Mouse (Mus musculus) forebrain, postnatal 0 days (tissue): ENCODE results near the gene Acsl6. TPM values are rescaled to one million over a fixed set of nuclear protein-coding genes. Genes with fewer than 3 reads are reported as not detected.
A peak's percentile ranks its signal among the peaks of the same experiment; 100 is the strongest.

Source experiments
- ATAC-seq: fragments of 200-750 bp; cut with Nextera tagmentation; 2 replicates; pipeline ENCODE4 v1.8.0; 2017; ENCODE audit warnings: mild to moderate bottlenecking, moderate library complexity
- DNase-seq: peaks from one replicate; pipeline ENCODE4 v3.0.0-alpha.2; 2015
- H3K27ac ChIP-seq: fragments of 300-500 bp; sonication (generic); 2 replicates; pipeline ENCODE4 v1.5.1; 2014; ENCODE audit warnings: low read depth, mild to moderate bottlenecking, antibody characterized with exemption, low read length, moderate library complexity, mixed read lengths
- H3K27me3 ChIP-seq: fragments of 300-500 bp; sonication (generic); 2 replicates; pipeline ENCODE4 v1.6.1; 2014; ENCODE audit warnings: mild to moderate bottlenecking, low read length, mixed read lengths; ENCODE audit not compliant: insufficient read depth
- H3K36me3 ChIP-seq: fragments of 300-500 bp; sonication (generic); 2 replicates; pipeline ENCODE4 v1.6.1; 2014; ENCODE audit warnings: mild to moderate bottlenecking, moderate library complexity; ENCODE audit not compliant: insufficient read depth
- H3K4me1 ChIP-seq: fragments of 300-500 bp; sonication (generic); 2 replicates; pipeline ENCODE4 v1.6.1; 2014; ENCODE audit warnings: antibody characterized with exemption; ENCODE audit not compliant: insufficient read depth
- H3K4me2 ChIP-seq: fragments of 300-500 bp; sonication (generic); 2 replicates; pipeline ENCODE4 v1.6.1; 2014; ENCODE audit warnings: low read depth, mild to moderate bottlenecking, moderate library complexity
- H3K4me3 ChIP-seq: fragments of 300-500 bp; sonication (generic); 2 replicates; pipeline ENCODE4 v1.5.1; 2014; ENCODE audit warnings: low read depth, low read length, mixed read lengths
- H3K9ac ChIP-seq: fragments of 300-500 bp; sonication (generic); 2 replicates; pipeline ENCODE4 v1.6.1; 2014; ENCODE audit warnings: mild to moderate bottlenecking
- H3K9me3 ChIP-seq: fragments of 300-500 bp; sonication (generic); 2 replicates; pipeline ENCODE4 v1.6.1; 2016; ENCODE audit warnings: low read length
- CTCF ChIP-seq: sonication (generic); IDR thresholded peaks from 2 replicates; pipeline ENCODE4 v1.5.1; 2016; ENCODE audit warnings: antibody characterized with exemption, control low read depth, low read depth
- WGBS: fragments of 180-500 bp; shearing (Covaris S2); extraction: QIAGEN DNeasy Blood & Tissue Kit; methylation state at CpG from one replicate; pipeline ENCODE4 v1.1.7; 2014; 5-methylcytosine and 5-hydroxymethylcytosine counted together
- polyA plus RNA-seq: library from polyadenylated mRNA; unstranded; fragments of >200 nt; fragmentation: Nextera tagmentation; extraction: Ambion mirVana; gene quantifications from 2 replicates; pipeline ENCODE4 v1.2.1, GENCODE M21; 2015
- total RNA-seq: library from RNA; depleted of rRNA; stranded (reverse); fragments of >200 nt; gene quantifications from 2 replicates; pipeline ENCODE4 v1.2.3, GENCODE M21; 2014

The Acsl6 gene
- total and polyA plus RNA-seq, 2 experiments from 2014 or later = 48.5 to 57.7 TPM

- H3K9me3 ChIP-seq = no peaks in the 10 kb centered on the region
- WGBS = 56% methylated on average over 3 of the region's 3 CpGs
- no peaks in the 10 kb centered on the region for H3K27me3 ChIP-seq
- TF ChIP-seq CTCF = no peak
- H3K4me2 ChIP-seq = peak overlapping the region; percentile 74
- peak overlapping the region; percentile 72 for H3K4me3 ChIP-seq
- ATAC-seq (no peak), DNase-seq (no peak)
- no peaks in the 10 kb centered on the region for H3K36me3 ChIP-seq
- no peak overlapping the region for H3K27ac ChIP-seq
- H3K4me1 ChIP-seq = peaks cover 13% of the 10 kb centered on the region
- H3K9ac ChIP-seq = peak overlapping the region; percentile 31; the same call in 1 of the 2 replicates
These were observed 1.7 kb downstream of the Acsl6 start for GRCm38 (mm10) chr11:54305331-54305730.

- Histone ChIP-seq H3K27me3 (no peaks in the 10 kb centered on the region), H3K4me2 (no peak overlapping the region), H3K9ac (no peak overlapping the region), H3K27ac (no peak overlapping the region), H3K4me3 (no peak overlapping the region), H3K9me3 (no peaks in the 10 kb centered on the region), H3K36me3 (no peaks in the 10 kb centered on the region), H3K4me1 (peaks cover 13% of the 10 kb centered on the region)
- DNase-seq (peak; percentile 65), ATAC-seq (no peak)
- peak; percentile 74 for TF ChIP-seq CTCF
- 73% methylated on average over 7 of the region's 7 CpGs for WGBS
These were observed 3.7 kb downstream of the Acsl6 start for GRCm38 (mm10) chr11:54307139-54307816.

- peaks cover 6% of the 10 kb centered on the region for H3K4me1 ChIP-seq
- H3K9ac ChIP-seq = no peak overlapping the region
- WGBS = 71% methylated on average over 2 of the region's 2 CpGs
- no peaks in the 10 kb centered on the region for H3K36me3 ChIP-seq
- no peak overlapping the region for H3K27ac ChIP-seq
- DNase-seq = no peak
- no peak for TF ChIP-seq CTCF
- H3K4me2 ChIP-seq = no peak overlapping the region
- no peaks in the 10 kb centered on the region for H3K27me3 ChIP-seq
- no peak for ATAC-seq
- H3K4me3 ChIP-seq = no peak overlapping the region
- no peaks in the 10 kb centered on the region for H3K9me3 ChIP-seq
These were observed 7.0 kb downstream of the Acsl6 start for GRCm38 (mm10) chr11:54310588-54310987.

GRCm38 (mm10) chr11:54312021-54312420 is 8.4 kb downstream of the Acsl6 start:
- Histone ChIP-seq H3K4me2 (no peak overlapping the region), H3K27me3 (no peaks in the 10 kb centered on the region), H3K9ac (no peak overlapping the region), H3K27ac (peak overlapping the region; percentile 67; the same call in 1 of the 2 replicates), H3K4me1 (no peaks in the 10 kb centered on the region; the same call in 1 of the 2 replicates), H3K4me3 (no peak overlapping the region), H3K36me3 (no peaks in the 10 kb centered on the region), H3K9me3 (no peaks in the 10 kb centered on the region)
- TF ChIP-seq CTCF = no peak
- DNase-seq = peak; percentile 39
- WGBS = 9% methylated on average over 5 of the region's 5 CpGs
- peak; percentile 83 for ATAC-seq

- no peaks in the 10 kb centered on the region for H3K36me3 ChIP-seq
- H3K27me3 ChIP-seq = no peaks in the 10 kb centered on the region
- no peak overlapping the region for H3K9ac ChIP-seq
- TF ChIP-seq CTCF = no peak
- DNase-seq = no peak
- no peak for ATAC-seq
- no peak overlapping the region for H3K4me2 ChIP-seq
- H3K27ac ChIP-seq = no peak overlapping the region
- no peak overlapping the region for H3K4me3 ChIP-seq
- H3K4me1 ChIP-seq = no peaks in the 10 kb centered on the region; the same call in 1 of the 2 replicates
- 11% methylated on average over 1 of the region's 1 CpGs for WGBS
- no peaks in the 10 kb centered on the region for H3K9me3 ChIP-seq
These were observed 9.0 kb downstream of the Acsl6 start for GRCm38 (mm10) chr11:54312603-54313002.

GRCm38 (mm10) chr11:54313391-54314360 is 10.1 kb downstream of the Acsl6 start:
- DNase-seq (no peak), ATAC-seq (no peak)
- Histone ChIP-seq H3K4me2 (no peak overlapping the region), H3K4me1 (no peaks in the 10 kb centered on the region; the same call in 1 of the 2 replicates), H3K9me3 (no peaks in the 10 kb centered on the region), H3K27ac (no peak overlapping the region), H3K36me3 (no peaks in the 10 kb centered on the region), H3K4me3 (no peak overlapping the region), H3K27me3 (no peaks in the 10 kb centered on the region), H3K9ac (no peak overlapping the region)
- WGBS = 74% methylated on average over 7 of the region's 7 CpGs
- TF ChIP-seq CTCF = no peak

GRCm38 (mm10) chr11:54314740-54315139 is 11.1 kb downstream of the Acsl6 start:
- DNase-seq (no peak), ATAC-seq (peak; percentile 74)
- Histone ChIP-seq H3K36me3 (no peaks in the 10 kb centered on the region), H3K4me3 (no peak overlapping the region), H3K4me2 (no peak overlapping the region), H3K27ac (no peak overlapping the region), H3K4me1 (no peaks in the 10 kb centered on the region; the same call in 1 of the 2 replicates), H3K9me3 (no peaks in the 10 kb centered on the region), H3K9ac (no peak overlapping the region), H3K27me3 (no peaks in the 10 kb centered on the region)
- 16% methylated on average over 3 of the region's 3 CpGs for WGBS
- no peak for TF ChIP-seq CTCF
